Mouse (Mus musculus): ENCODE data around the gene Serpina3c. TPM values are rescaled to one million over a fixed set of nuclear protein-coding genes. Genes with fewer than 3 reads are reported as not detected.

Gene Serpina3c
- 0.13 TPM in 1 of 2 replicates, not detected in the other for polyA plus RNA-seq (2015; fragmentation: Nextera tagmentation; extraction: Ambion mirVana)

GRCm38 (mm10) chr12:104153656-104154055 is at the start of gene Serpina3c:
TSS of gene Serpina3c (minus strand) at chr12:104153870.
- Histone ChIP-seq H3K4me3 (no peak within 1 kb of the TSS), H3K4me1 (no peaks in the 10 kb centered on the region), H3K36me3 (no peaks in the 10 kb centered on the region), H3K9ac (no peak within 1 kb of the TSS), H3K4me2 (no peak within 1 kb of the TSS), H3K9me3 (no peaks in the 10 kb centered on the region), H3K27ac (replicated peaks) (no peak within 1 kb of the TSS), H3K27me3 (replicated peaks) (no peaks in the 10 kb centered on the region; the same call in 1 of the 2 replicates)
- ATAC-seq (ENCODE audit: extremely low read depth, insufficient number of reproducible peaks, low FRiP score, low TSS enrichment) = no peak
- WGBS = 81% methylated on average over 2 of the region's 2 CpGs

GRCm38 (mm10) chr12:104190852-104191251 is 37.2 kb upstream of the Serpina3c start:
- H3K9me3 ChIP-seq = no peaks in the 10 kb centered on the region
- no peaks in the 10 kb centered on the region; the same call in 1 of the 2 replicates for H3K4me1 ChIP-seq
- H3K4me2 ChIP-seq = no peak overlapping the region
- no peak overlapping the region for H3K9ac ChIP-seq
- peaks cover 19% of the 10 kb centered on the region; the same call in 1 of the 2 replicates for H3K27me3 ChIP-seq (replicated peaks)
- ATAC-seq (ENCODE audit: extremely low read depth, insufficient number of reproducible peaks, low FRiP score, low TSS enrichment) = no peak
- H3K36me3 ChIP-seq = no peaks in the 10 kb centered on the region
- H3K27ac ChIP-seq (replicated peaks) = no peak overlapping the region
- no peak overlapping the region for H3K4me3 ChIP-seq

- WGBS = 66% methylated on average over 2 of the region's 2 CpGs
- no peak overlapping the region for H3K27ac ChIP-seq (replicated peaks)
Measured at GRCm38 (mm10) chr12:104189246-104189645, 35.6 kb upstream of the Serpina3c start.

GRCm38 (mm10) chr12:104186041-104186581 is 32.4 kb upstream of the Serpina3c start:
- WGBS = 66% methylated on average over 3 of the region's 3 CpGs
- Histone ChIP-seq H3K9ac (no peak overlapping the region), H3K27ac (replicated peaks) (no peak overlapping the region), H3K4me1 (no peaks in the 10 kb centered on the region; the same call in 1 of the 2 replicates), H3K27me3 (replicated peaks) (peaks cover 26% of the 10 kb centered on the region), H3K4me3 (no peak overlapping the region), H3K36me3 (no peaks in the 10 kb centered on the region), H3K9me3 (no peaks in the 10 kb centered on the region), H3K4me2 (no peak overlapping the region)
- ATAC-seq (ENCODE audit: extremely low read depth, insufficient number of reproducible peaks, low FRiP score, low TSS enrichment) = no peak

More at GRCm38 (mm10) chr12:104189246-104189645, 35.6 kb upstream of the Serpina3c start:
- H3K9ac ChIP-seq = no peak overlapping the region
- no peak overlapping the region for H3K4me2 ChIP-seq
- ATAC-seq (ENCODE audit: extremely low read depth, insufficient number of reproducible peaks, low FRiP score, low TSS enrichment) = no peak
- no peaks in the 10 kb centered on the region; the same call in 1 of the 2 replicates for H3K4me1 ChIP-seq
- H3K9me3 ChIP-seq = no peaks in the 10 kb centered on the region
- H3K4me3 ChIP-seq = no peak overlapping the region
- peaks cover 13% of the 10 kb centered on the region; the same call in 1 of the 2 replicates for H3K27me3 ChIP-seq (replicated peaks)
- no peaks in the 10 kb centered on the region for H3K36me3 ChIP-seq

- H3K36me3 ChIP-seq = no peaks in the 10 kb centered on the region
- 75% methylated on average over 4 of the region's 4 CpGs for WGBS
- H3K9me3 ChIP-seq = no peaks in the 10 kb centered on the region
Measured at GRCm38 (mm10) chr12:104185046-104185445, 31.4 kb upstream of the Serpina3c start.

GRCm38 (mm10) chr12:104178987-104179386 is 25.3 kb upstream of the Serpina3c start:
- peaks cover 40% of the 10 kb centered on the region for H3K27me3 ChIP-seq (replicated peaks)
- no peak overlapping the region for H3K4me2 ChIP-seq
- WGBS = 61% methylated on average over 2 of the region's 2 CpGs
- no peaks in the 10 kb centered on the region for H3K9me3 ChIP-seq
- H3K4me1 ChIP-seq = peaks cover 28% of the 10 kb centered on the region
- no peak overlapping the region for H3K4me3 ChIP-seq
- H3K36me3 ChIP-seq = no peaks in the 10 kb centered on the region
- ATAC-seq (ENCODE audit: extremely low read depth, insufficient number of reproducible peaks, low FRiP score, low TSS enrichment) = no peak
- no peak overlapping the region for H3K9ac ChIP-seq
- 0 out of 2 replicates have a peak overlapping the region, but pooled peaks have one; percentile 34 for H3K27ac ChIP-seq (replicated peaks)

More at GRCm38 (mm10) chr12:104185046-104185445, 31.4 kb upstream of the Serpina3c start:
- H3K9ac ChIP-seq = no peak overlapping the region
- no peak overlapping the region for H3K4me3 ChIP-seq
- no peak for ATAC-seq (ENCODE audit: extremely low read depth, insufficient number of reproducible peaks, low FRiP score, low TSS enrichment)
- no peak overlapping the region for H3K4me2 ChIP-seq
- H3K27me3 ChIP-seq (replicated peaks) = peaks cover 33% of the 10 kb centered on the region
- H3K4me1 ChIP-seq = no peaks in the 10 kb centered on the region; the same call in 1 of the 2 replicates
- no peak overlapping the region for H3K27ac ChIP-seq (replicated peaks)

GRCm38 (mm10) chr12:104178577-104178976 is 24.9 kb upstream of the Serpina3c start:
- no peaks in the 10 kb centered on the region for H3K36me3 ChIP-seq
- H3K4me3 ChIP-seq = no peak overlapping the region
- no peak overlapping the region for H3K9ac ChIP-seq
- no peaks in the 10 kb centered on the region for H3K9me3 ChIP-seq
- peak; percentile 47; the same call in 1 of the 2 replicates for ATAC-seq (ENCODE audit: extremely low read depth, insufficient number of reproducible peaks, low FRiP score, low TSS enrichment)
- 0 out of 2 replicates have a peak overlapping the region, but pooled peaks have one; percentile 34 for H3K27ac ChIP-seq (replicated peaks)
- peaks cover 43% of the 10 kb centered on the region for H3K27me3 ChIP-seq (replicated peaks)
- H3K4me1 ChIP-seq = peaks cover 28% of the 10 kb centered on the region
- H3K4me2 ChIP-seq = no peak overlapping the region

GRCm38 (mm10) chr12:104175636-104176035 is 22.0 kb upstream of the Serpina3c start:
- Histone ChIP-seq H3K4me3 (no peak overlapping the region), H3K4me2 (no peak overlapping the region), H3K9ac (no peak overlapping the region), H3K27me3 (replicated peaks) (peaks cover 32% of the 10 kb centered on the region), H3K27ac (replicated peaks) (no peak overlapping the region), H3K9me3 (no peaks in the 10 kb centered on the region), H3K36me3 (no peaks in the 10 kb centered on the region), H3K4me1 (peaks cover 28% of the 10 kb centered on the region)
- no peak for ATAC-seq (ENCODE audit: extremely low read depth, insufficient number of reproducible peaks, low FRiP score, low TSS enrichment)
- 78% methylated on average over 3 of the region's 3 CpGs for WGBS

- H3K4me2 ChIP-seq = no peak overlapping the region
- no peak for ATAC-seq (ENCODE audit: extremely low read depth, insufficient number of reproducible peaks, low FRiP score, low TSS enrichment)
- H3K36me3 ChIP-seq = no peaks in the 10 kb centered on the region
- no peak overlapping the region for H3K4me3 ChIP-seq
- no peaks in the 10 kb centered on the region for H3K9me3 ChIP-seq
- peaks cover 31% of the 10 kb centered on the region for H3K27me3 ChIP-seq (replicated peaks)
- no peak overlapping the region for H3K9ac ChIP-seq
- H3K4me1 ChIP-seq = peaks cover 28% of the 10 kb centered on the region
- 44% methylated on average over 3 of the region's 3 CpGs for WGBS
- no peak overlapping the region for H3K27ac ChIP-seq (replicated peaks)
Measured at GRCm38 (mm10) chr12:104174747-104175146, 21.1 kb upstream of the Serpina3c start.

- Histone ChIP-seq H3K27ac (replicated peaks) (no peak overlapping the region), H3K36me3 (no peaks in the 10 kb centered on the region), H3K9ac (no peak overlapping the region), H3K27me3 (replicated peaks) (no peaks in the 10 kb centered on the region; the same call in 1 of the 2 replicates), H3K4me3 (no peak overlapping the region), H3K9me3 (no peaks in the 10 kb centered on the region), H3K4me2 (no peak overlapping the region), H3K4me1 (no peaks in the 10 kb centered on the region)
- 60% methylated on average over 3 of the region's 3 CpGs for whole genome bisulfite sequencing
- ATAC-seq (ENCODE audit: extremely low read depth, insufficient number of reproducible peaks, low FRiP score, low TSS enrichment) = no peak
Measured at GRCm38 (mm10) chr12:104153041-104153645, 527 bp downstream of the Serpina3c start.

- no peak for ATAC-seq (ENCODE audit: extremely low read depth, insufficient number of reproducible peaks, low FRiP score, low TSS enrichment)
- H3K4me2 ChIP-seq = no peak overlapping the region
- no peaks in the 10 kb centered on the region for H3K36me3 ChIP-seq
- H3K27ac ChIP-seq (replicated peaks) = no peak overlapping the region
- no peak overlapping the region for H3K9ac ChIP-seq
- WGBS = 57% methylated on average over 2 of the region's 2 CpGs
- H3K4me3 ChIP-seq = no peak overlapping the region
- H3K9me3 ChIP-seq = no peaks in the 10 kb centered on the region
- no peaks in the 10 kb centered on the region; the same call in 1 of the 2 replicates for H3K27me3 ChIP-seq (replicated peaks)
- H3K4me1 ChIP-seq = no peaks in the 10 kb centered on the region
Measured at GRCm38 (mm10) chr12:104151989-104152388, 1.7 kb downstream of the Serpina3c start.
